Mouse (Mus musculus): Measurements from ENCODE around the gene Wscd2. TPM values are rescaled to one million over a fixed set of nuclear protein-coding genes. Genes with fewer than 3 reads are reported as not detected.

Wscd2 gene
- polyA plus RNA-seq, 1 experiment = not detected

DNA sequence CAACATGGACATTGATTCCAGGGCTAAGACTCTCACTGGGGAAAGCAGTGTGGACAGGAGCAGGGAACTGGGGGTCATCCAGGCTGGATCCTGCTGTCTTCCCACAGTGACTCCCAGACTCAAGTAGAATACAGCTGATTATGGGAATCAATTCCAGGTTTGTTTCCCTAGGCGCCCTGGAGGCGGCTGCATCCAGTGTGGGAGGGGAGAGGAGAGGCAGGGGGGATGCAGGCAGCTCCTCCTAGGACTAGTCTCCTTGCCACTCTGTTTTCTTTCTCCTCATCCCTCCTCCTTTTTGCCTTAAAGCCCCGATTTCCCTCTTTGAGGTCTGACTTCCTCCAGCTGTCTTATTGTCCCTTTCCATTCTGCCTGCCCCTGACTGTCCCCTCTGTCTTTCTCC lies 101.0 kb downstream of the Wscd2 start:
- no peaks in the 10 kb centered on the region for H3K27me3 ChIP-seq (ENCODE audit: control insufficient read depth)
- H3K4me1 ChIP-seq (ENCODE audit: control insufficient read depth) = no peaks in the 10 kb centered on the region
- no peaks in the 10 kb centered on the region for H3K36me3 ChIP-seq (ENCODE audit: control insufficient read depth)
- TF ChIP-seq GATA1 (IDR thresholded peaks at IDR 0.05; ENCODE audit: low read length) (no peak), TAL1 (IDR thresholded peaks at IDR 0.05; ENCODE audit: low read length) (no peak)
- H3K4me3 ChIP-seq (replicated peaks) = no peak overlapping the region
- no peaks in the 10 kb centered on the region for H3K9me3 ChIP-seq (ENCODE audit: control insufficient read depth, low read length)

GRCm38 (mm10) chr5:113591751-113592230 lies 101.7 kb downstream of the Wscd2 start:
- no peaks in the 10 kb centered on the region for H3K4me1 ChIP-seq (ENCODE audit: control insufficient read depth)
- no peak overlapping the region for H3K4me3 ChIP-seq (replicated peaks)
- H3K9me3 ChIP-seq (ENCODE audit: control insufficient read depth, low read length) = no peaks in the 10 kb centered on the region
- no peaks in the 10 kb centered on the region for H3K36me3 ChIP-seq (ENCODE audit: control insufficient read depth)
- TF ChIP-seq TAL1 (IDR thresholded peaks at IDR 0.05; ENCODE audit: low read length) = no peak
- TF ChIP-seq GATA1 (IDR thresholded peaks at IDR 0.05; ENCODE audit: low read length) = no peak
- no peaks in the 10 kb centered on the region for H3K27me3 ChIP-seq (ENCODE audit: control insufficient read depth)

GRCm38 (mm10) chr5:113593911-113594705 lies 104.0 kb downstream of the Wscd2 start:
- Histone ChIP-seq H3K4me3 (replicated peaks) (no peak overlapping the region), H3K9me3 (ENCODE audit: control insufficient read depth, low read length) (peaks cover 2% of the 10 kb centered on the region; the same call in 1 of the 2 replicates), H3K27me3 (ENCODE audit: control insufficient read depth) (no peaks in the 10 kb centered on the region), H3K4me1 (ENCODE audit: control insufficient read depth) (no peaks in the 10 kb centered on the region), H3K36me3 (ENCODE audit: control insufficient read depth) (no peaks in the 10 kb centered on the region)
- no peak for TF ChIP-seq GATA1 (IDR thresholded peaks at IDR 0.05; ENCODE audit: low read length)
- no peak for TF ChIP-seq TAL1 (IDR thresholded peaks at IDR 0.05; ENCODE audit: low read length)

DNA sequence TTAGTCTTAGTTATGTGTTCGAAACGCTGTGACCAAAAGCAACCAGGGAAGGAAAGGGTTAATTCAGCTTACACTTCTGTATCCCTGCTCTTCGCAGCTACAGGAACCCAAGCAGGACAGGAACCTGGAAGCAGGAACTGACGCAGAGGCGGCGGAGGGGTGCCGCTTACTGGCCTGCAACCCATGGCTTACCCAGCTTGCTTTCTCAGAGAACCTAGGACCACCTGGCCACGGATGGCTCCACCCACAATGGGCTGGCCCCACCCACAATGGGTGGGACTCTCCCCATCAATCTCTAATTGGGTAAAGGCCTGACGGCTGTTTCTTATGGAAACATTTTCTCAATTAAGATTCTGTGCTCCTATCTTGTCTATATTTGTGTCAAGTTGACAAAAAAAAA lies 106.1 kb downstream of the Wscd2 start:
- H3K9me3 ChIP-seq (ENCODE audit: control insufficient read depth, low read length) = peaks cover 7% of the 10 kb centered on the region

GRCm38 (mm10) chr5:113596780-113597353 lies 106.7 kb downstream of the Wscd2 start:
- Histone ChIP-seq H3K4me1 (ENCODE audit: control insufficient read depth) (no peaks in the 10 kb centered on the region), H3K27me3 (ENCODE audit: control insufficient read depth) (no peaks in the 10 kb centered on the region), H3K4me3 (replicated peaks) (no peak overlapping the region), H3K36me3 (ENCODE audit: control insufficient read depth) (no peaks in the 10 kb centered on the region), H3K9me3 (ENCODE audit: control insufficient read depth, low read length) (peaks cover 7% of the 10 kb centered on the region)
- TF ChIP-seq TAL1 (IDR thresholded peaks at IDR 0.05; ENCODE audit: low read length) (no peak), GATA1 (IDR thresholded peaks at IDR 0.05; ENCODE audit: low read length) (no peak)

More for the DNA sequence above, 106.1 kb downstream of the Wscd2 start:
- TF ChIP-seq TAL1 (IDR thresholded peaks at IDR 0.05; ENCODE audit: low read length) (no peak), GATA1 (IDR thresholded peaks at IDR 0.05; ENCODE audit: low read length) (no peak)
- Histone ChIP-seq H3K36me3 (ENCODE audit: control insufficient read depth) (no peaks in the 10 kb centered on the region), H3K4me1 (ENCODE audit: control insufficient read depth) (no peaks in the 10 kb centered on the region), H3K27me3 (ENCODE audit: control insufficient read depth) (no peaks in the 10 kb centered on the region), H3K4me3 (replicated peaks) (no peak overlapping the region)

DNA sequence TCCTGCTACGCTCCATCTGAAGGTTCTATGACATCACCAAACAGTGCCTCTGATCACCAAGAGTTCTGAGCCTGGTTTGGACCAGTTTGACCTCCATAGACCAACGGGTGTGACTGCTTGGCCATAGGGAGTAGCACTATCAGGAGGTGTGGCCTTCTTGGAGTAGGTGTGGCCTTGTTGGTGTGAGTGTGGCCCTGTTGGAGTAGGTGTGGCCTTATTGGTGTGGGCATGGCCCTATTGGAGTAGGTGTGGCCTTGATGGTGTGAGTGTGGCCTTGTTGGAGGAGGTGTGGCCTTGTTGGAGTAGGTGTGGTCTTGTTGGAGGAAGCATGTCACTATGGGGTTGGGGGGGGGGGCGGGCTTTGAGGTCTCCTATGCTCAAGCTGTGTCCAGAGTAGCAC lies 110.0 kb downstream of the Wscd2 start:
- TF ChIP-seq GATA1 (IDR thresholded peaks at IDR 0.05; ENCODE audit: low read length) (no peak), TAL1 (IDR thresholded peaks at IDR 0.05; ENCODE audit: low read length) (no peak)
- no peaks in the 10 kb centered on the region for H3K36me3 ChIP-seq (ENCODE audit: control insufficient read depth)
- H3K4me3 ChIP-seq (replicated peaks) = no peak overlapping the region
- H3K27me3 ChIP-seq (ENCODE audit: control insufficient read depth) = no peaks in the 10 kb centered on the region
- H3K4me1 ChIP-seq (ENCODE audit: control insufficient read depth) = no peaks in the 10 kb centered on the region
- H3K9me3 ChIP-seq (ENCODE audit: control insufficient read depth, low read length) = peaks cover 7% of the 10 kb centered on the region

DNA sequence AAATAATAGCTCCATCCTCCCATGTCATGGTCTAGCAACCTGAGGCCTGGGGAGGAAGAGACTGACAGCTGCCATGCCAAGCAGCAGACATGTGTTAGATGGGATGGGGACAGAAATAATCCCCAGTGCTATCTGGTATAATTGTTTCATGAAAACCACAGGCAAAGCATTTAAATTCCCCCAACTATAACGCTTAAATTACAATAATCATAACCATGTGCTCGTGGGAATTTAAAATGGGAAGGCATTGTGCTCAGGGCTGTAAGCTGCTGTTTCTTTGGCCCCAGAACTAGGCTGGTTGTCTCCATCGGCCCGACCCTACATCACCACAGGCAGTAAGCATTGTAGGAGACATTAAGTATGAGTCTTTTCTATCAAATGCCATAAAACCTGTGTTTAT lies 110.7 kb downstream of the Wscd2 start:
- Histone ChIP-seq H3K36me3 (ENCODE audit: control insufficient read depth) (no peaks in the 10 kb centered on the region), H3K4me3 (replicated peaks) (no peak overlapping the region), H3K27me3 (ENCODE audit: control insufficient read depth) (no peaks in the 10 kb centered on the region), H3K4me1 (ENCODE audit: control insufficient read depth) (no peaks in the 10 kb centered on the region), H3K9me3 (ENCODE audit: control insufficient read depth, low read length) (peaks cover 7% of the 10 kb centered on the region)
- no peak for TF ChIP-seq TAL1 (IDR thresholded peaks at IDR 0.05; ENCODE audit: low read length)
- no peak for TF ChIP-seq GATA1 (IDR thresholded peaks at IDR 0.05; ENCODE audit: low read length)

DNA sequence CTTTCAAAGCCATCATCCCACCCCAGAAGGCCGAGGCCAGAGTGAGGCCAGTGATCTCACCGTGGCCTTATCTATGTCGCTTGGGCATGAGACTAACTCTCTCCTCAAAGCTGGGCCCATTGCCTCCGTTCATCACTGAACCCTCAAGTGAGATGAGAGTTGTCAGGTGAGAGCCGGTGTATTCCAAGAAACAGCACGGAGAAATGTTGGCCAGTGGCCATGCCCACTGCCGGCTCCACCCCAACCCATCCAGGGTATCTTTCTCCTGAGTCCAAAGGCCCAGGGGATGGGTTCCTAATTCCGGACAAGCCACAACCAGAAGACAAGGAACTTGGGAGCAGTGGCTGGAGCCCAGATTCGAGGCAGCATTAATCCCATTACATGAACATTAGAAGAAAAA lies 113.3 kb downstream of the Wscd2 start:
- peaks cover 7% of the 10 kb centered on the region for H3K9me3 ChIP-seq (ENCODE audit: control insufficient read depth, low read length)
- no peaks in the 10 kb centered on the region for H3K27me3 ChIP-seq (ENCODE audit: control insufficient read depth)
- H3K4me3 ChIP-seq (replicated peaks) = no peak overlapping the region
- no peaks in the 10 kb centered on the region for H3K4me1 ChIP-seq (ENCODE audit: control insufficient read depth)
- no peak for TF ChIP-seq TAL1 (IDR thresholded peaks at IDR 0.05; ENCODE audit: low read length)
- no peak for TF ChIP-seq GATA1 (IDR thresholded peaks at IDR 0.05; ENCODE audit: low read length)
- H3K36me3 ChIP-seq (ENCODE audit: control insufficient read depth) = no peaks in the 10 kb centered on the region

- Histone ChIP-seq H3K4me3 (replicated peaks) (no peak overlapping the region), H3K27me3 (ENCODE audit: control insufficient read depth) (no peaks in the 10 kb centered on the region), H3K36me3 (ENCODE audit: control insufficient read depth) (no peaks in the 10 kb centered on the region), H3K9me3 (ENCODE audit: control insufficient read depth, low read length) (peaks cover 3% of the 10 kb centered on the region), H3K4me1 (ENCODE audit: control insufficient read depth) (no peaks in the 10 kb centered on the region)
- no peak for TF ChIP-seq GATA1 (IDR thresholded peaks at IDR 0.05; ENCODE audit: low read length)
- TF ChIP-seq TAL1 (IDR thresholded peaks at IDR 0.05; ENCODE audit: low read length) = no peak
Measured at GRCm38 (mm10) chr5:113604758-113605157, 114.6 kb downstream of the Wscd2 start.
